Mouse (Mus musculus) cerebellum, adult 18-20 months (tissue): ENCODE measurements around the gene Abtb1.

Experiments
- DNase-seq, 2 experiments: peaks; one replicate each; pipeline ENCODE4 v3.0.0; 2021

Gene Abtb1

GRCm38 (mm10) chr6:88841781-88842689, at the start of gene Abtb1:
Gene Abtb1 (minus strand): TSS chr6:88841984.
- DNase-seq: peak; percentile 98 to 99

- no peak for DNase-seq
Observed at GRCm38 (mm10) chr6:88890832-88891231, 49.0 kb upstream of the Abtb1 start.

GRCm38 (mm10) chr6:88889410-88890042, 47.7 kb upstream of the Abtb1 start:
- DNase-seq: no peak

GRCm38 (mm10) chr6:88886417-88886967, 44.7 kb upstream of the Abtb1 start:
- DNase-seq: no peak

- DNase-seq: no peak
Observed at GRCm38 (mm10) chr6:88885644-88886416, 44.0 kb upstream of the Abtb1 start.

- DNase-seq: no peak
Observed at GRCm38 (mm10) chr6:88884690-88885089, 42.9 kb upstream of the Abtb1 start.

GRCm38 (mm10) chr6:88884195-88884594, 42.4 kb upstream of the Abtb1 start:
- no peak for DNase-seq

- no peak for DNase-seq
Observed at GRCm38 (mm10) chr6:88881334-88881733, 39.5 kb upstream of the Abtb1 start.

- DNase-seq: no peak
Observed at GRCm38 (mm10) chr6:88879471-88879870, 37.7 kb upstream of the Abtb1 start.

- DNase-seq: peak; percentile 88 to 93
Observed at GRCm38 (mm10) chr6:88874868-88875508, 33.2 kb upstream of the Abtb1 start, which contains the start of gene Podxl2. Gene Podxl2 (minus strand): TSS chr6:88875044.

GRCm38 (mm10) chr6:88873965-88874867, 32.4 kb upstream of the Abtb1 start:
- peak; percentile 62 to 71 for DNase-seq

- DNase-seq: peak in 1 of 2 experiments; percentile 32
Observed at GRCm38 (mm10) chr6:88872811-88873210, 31.0 kb upstream of the Abtb1 start.

GRCm38 (mm10) chr6:88871546-88871945, 29.8 kb upstream of the Abtb1 start:
- peak; percentile 57 to 63 for DNase-seq

GRCm38 (mm10) chr6:88870594-88870993, 28.8 kb upstream of the Abtb1 start:
- peak; percentile 58 to 60 for DNase-seq

- DNase-seq: no peak
Observed at GRCm38 (mm10) chr6:88869459-88869858, 27.7 kb upstream of the Abtb1 start.

GRCm38 (mm10) chr6:88865704-88866103, 23.9 kb upstream of the Abtb1 start:
- no peak for DNase-seq

- DNase-seq: no peak
Observed at GRCm38 (mm10) chr6:88860914-88861313, 19.1 kb upstream of the Abtb1 start.

- DNase-seq: no peak
Observed at GRCm38 (mm10) chr6:88858341-88858740, 16.6 kb upstream of the Abtb1 start.

GRCm38 (mm10) chr6:88857830-88858229, 16.0 kb upstream of the Abtb1 start:
- DNase-seq: no peak

GRCm38 (mm10) chr6:88857249-88857648, 15.5 kb upstream of the Abtb1 start:
- peak; percentile 78 to 83 for DNase-seq

- peak; percentile 74 to 86 for DNase-seq
Observed at GRCm38 (mm10) chr6:88855636-88856035, 13.9 kb upstream of the Abtb1 start.
